ENCODE assay signal across 16 mouse cellular contexts in genomic region chr3:108026049-108026448, GRCm38 (mm10). TPM values are rescaled to one million over a fixed set of nuclear protein-coding genes. Genes with fewer than 3 reads are reported as not detected.
DNase-seq lines count a peak whose midpoint lies in the region; ATAC-seq and TF ChIP-seq lines count a peak whose summit lies in the region.
"Had no signal": no experiment of that assay in that cellular context is flagged by ENCODE, and none has a peak within 500 bp of the region (broad histone marks: within the 10 kb centered on the region; RNA-seq: fewer than 3 reads in every experiment).

No protein-coding gene starts in this region.

- TF ChIP-seq POLR2A in liver, adult 2 months (IDR thresholded peaks at IDR 0.05; ENCODE audit: extremely low read depth, insufficient read depth, low read length): no peak
- no peak for TF ChIP-seq POLR2A in CH12.LX (IDR thresholded peaks at IDR 0.05; ENCODE audit: low read depth, low read length)

- no peak for TF ChIP-seq RAD21 in CH12.LX (IDR thresholded peaks at IDR 0.05; ENCODE audit: low read depth, low read length)

- H3K36me3 ChIP-seq in liver, adult 2 months (ENCODE audit: control insufficient read depth, insufficient read depth, low read length): no peaks in the 10 kb centered on the region
- no peaks in the 10 kb centered on the region for H3K36me3 ChIP-seq in CH12.LX (replicated peaks in 1 of 2; ENCODE audit: control insufficient read depth in 1 of 2, insufficient read depth in 1 of 2, low read length in 1 of 2)
- H3K36me3 ChIP-seq in splenic B cell, adult 2 months (ENCODE audit: control insufficient read depth, insufficient read depth, low read length, poor library complexity, severe bottlenecking): no peaks in the 10 kb centered on the region
- H3K36me3 ChIP-seq: heart, embryonic 10.5 days had no signal

- no peaks in the 10 kb centered on the region for H3K27me3 ChIP-seq in liver, adult 2 months (ENCODE audit: control insufficient read depth, insufficient read depth, low read length)
- H3K27me3 ChIP-seq in CH12.LX (replicated peaks): peaks cover 10% of the 10 kb centered on the region
- no peaks in the 10 kb centered on the region for H3K27me3 ChIP-seq in splenic B cell, adult 2 months (ENCODE audit: control insufficient read depth, insufficient read depth, low read length, poor library complexity, severe bottlenecking)

- H3K4me1 ChIP-seq in liver, adult 2 months (ENCODE audit: control insufficient read depth, insufficient read depth, low read length): peaks cover 38% of the 10 kb centered on the region
- no peaks in the 10 kb centered on the region; a peak in 1 of 4 replicates for H3K4me1 ChIP-seq in CH12.LX (ENCODE audit: control insufficient read depth in 1 of 2, insufficient read depth in 2 of 2)

- WGBS in liver, adult 2 months: 56% methylated on average over 5 of the region's 5 CpGs

- no peak overlapping the region for H3K4me3 ChIP-seq in liver, adult 2 months (ENCODE audit: insufficient read depth, low read depth, low read length)
- H3K4me3 ChIP-seq in CH12.LX (replicated peaks in 1 of 3; ENCODE audit: low read depth in 2 of 3, low read length in 2 of 3, poor library complexity in 1 of 3): no peak overlapping the region
- H3K4me3 ChIP-seq: erythroblast, embryonic 14.5 days; heart, embryonic 10.5 days; layer of hippocampus, adult 2 months had no signal

- dilution Hi-C loops in CH12.LX (cut with MboI; ENCODE audit: extremely low pct_ligation_motif_present, extremely low pct_unique_long_range_greater_than_20kb, low sequenced_read_pairs): no loop called here

- no peak for DNase-seq in liver, adult 2 months (ENCODE audit: extremely low read depth, low read depth, low spot score)
- DNase-seq in liver (no peak), CH12.LX (ENCODE audit: extremely low read depth) (peak; percentile 35)
- peak; percentile 72 for DNase-seq in brain, adult 2 months (ENCODE audit: low read depth, low spot score)
- DNase-seq in splenic B cell, adult 2 months (ENCODE audit: low read depth, low spot score): peak; percentile 23
- DNase-seq in cerebellum, adult 8-10 months: no peak
- DNase-seq: cerebellum, adult 11-12 months; embryo, embryonic 11 days; kidney, adult 18-20 months; lung, adult 18-20 months had no signal

- H3K9ac ChIP-seq in liver, adult 2 months (ENCODE audit: low read depth, low read length): no peak overlapping the region
- H3K9ac ChIP-seq in CH12.LX (ENCODE audit: insufficient read depth, low read depth): no peak overlapping the region

- in situ Hi-C loops in CH12.LX (cut with MboI; ENCODE audit: low pct_ligation_motif_present, low pct_unique_long_range_greater_than_20kb, low sequenced_read_pairs): no loop called here

- TF ChIP-seq CTCF in liver, adult 2 months (IDR thresholded peaks at IDR 0.05; ENCODE audit: low read depth, low read length): no peak
- no peak for TF ChIP-seq CTCF in CH12.LX (conservative IDR thresholded peaks at IDR 0.05 in 1 of 2, IDR thresholded peaks at IDR 0.05 in 1 of 2; ENCODE audit: low read depth in 2 of 2, low read length in 2 of 2)

- H3K4me2 ChIP-seq in CH12.LX (ENCODE audit: insufficient read depth, low read depth, poor library complexity, severe bottlenecking): no peak overlapping the region

- H3K9me3 ChIP-seq in CH12.LX (replicated peaks; ENCODE audit: low read length): no peaks in the 10 kb centered on the region
- H3K9me3 ChIP-seq: heart, embryonic 10.5 days had no signal

- no peak for ATAC-seq in erythroid progenitor cell, adult 5-6 weeks (replicated peaks; ENCODE audit: low FRiP score, poor library complexity, severe bottlenecking)

- peak overlapping the region; percentile 22 for H3K27ac ChIP-seq in liver, adult 2 months (replicated peaks; ENCODE audit: insufficient read depth, low read depth, low read length)
- no peak overlapping the region for H3K27ac ChIP-seq in CH12.LX (ENCODE audit: insufficient read depth, low read depth)
- H3K27ac ChIP-seq: heart, embryonic 10.5 days; layer of hippocampus, adult 2 months had no signal

- no peaks in the 10 kb centered on the region for H3K79me2 ChIP-seq in liver, adult 2 months (ENCODE audit: control insufficient read depth, insufficient read depth, low read length)
- H3K79me2 ChIP-seq in CH12.LX (replicated peaks; ENCODE audit: control insufficient read depth, extremely low read depth, insufficient read depth, poor library complexity, severe bottlenecking): no peaks in the 10 kb centered on the region

- no peak for TF ChIP-seq EP300 in CH12.LX (IDR thresholded peaks at IDR 0.05; ENCODE audit: low read length)

TF ChIP-seq in CH12.LX, 34 proteins besides CTCF, POLR2A, EP300 and RAD21:
- no peak for TF ChIP-seq ZNF384 (IDR thresholded peaks at IDR 0.05; ENCODE audit: low read depth, low read length)
- peak; percentile 80 for TF ChIP-seq CHD2 (IDR thresholded peaks at IDR 0.05; ENCODE audit: low read length)

RNA-seq across cellular contexts. Expression of gene Gstm1, which starts 8.3 kb away (rescaled TPM):
- total RNA-seq in liver, adult 2 months (2014; rRNA removed): 474 and 907 TPM in 2 replicates
- polyA plus RNA-seq in liver, adult 2 months (2012; rRNA removed): 5,254 and 6,847 TPM in 2 replicates
- total RNA-seq in CH12.LX (2012; rRNA removed) (0.25 TPM in 1 of 2 replicates, not detected in the other), CH12.LX (2014; rRNA removed) (0.24 and 0.35 TPM in 2 replicates)
- polyA plus RNA-seq in CH12.LX (2012; ENCODE audit: insufficient read length, low read depth): 5.4 and 8.8 TPM in 2 replicates
- total RNA-seq in erythroid progenitor cell, adult 5-6 weeks (2015; ENCODE audit: low replicate concordance): 114 and 170 TPM in 2 replicates
- total RNA-seq in erythroid progenitor cell, adult 5-6 weeks (2017; ENCODE audit: low replicate concordance): 29.0 and 44.4 TPM in 2 replicates

RNA-seq across cellular contexts. Expression of gene Gstm4, which starts 18.6 kb away (rescaled TPM):
- total RNA-seq in liver, adult 2 months (2014; rRNA removed): 19.8 and 26.5 TPM in 2 replicates
- polyA plus RNA-seq in liver, adult 2 months (2012; rRNA removed): 86.0 and 98.9 TPM in 2 replicates
- 4.5 and 7.0 TPM in 2 replicates for total RNA-seq in CH12.LX (2012; rRNA removed)
- total RNA-seq in CH12.LX (2014; rRNA removed): 2.0 and 2.9 TPM in 2 replicates
- polyA plus RNA-seq in CH12.LX (2012; ENCODE audit: insufficient read length, low read depth): 19.1 and 22.1 TPM in 2 replicates
- 2.5 and 4.2 TPM in 2 replicates for total RNA-seq in erythroid progenitor cell, adult 5-6 weeks (2015; ENCODE audit: low replicate concordance)
- 0.90 and 1.4 TPM in 2 replicates for total RNA-seq in erythroid progenitor cell, adult 5-6 weeks (2017; ENCODE audit: low replicate concordance)

RNA-seq across cellular contexts. Expression of gene Gstm2, which starts 39.8 kb away (rescaled TPM):
- 79.1 and 88.5 TPM in 2 replicates for total RNA-seq in liver, adult 2 months (2014; rRNA removed)
- 222 and 270 TPM in 2 replicates for polyA plus RNA-seq in liver, adult 2 months (2012; rRNA removed)
- total RNA-seq in CH12.LX (2012; rRNA removed): 0.13 TPM in 2 replicates
- not detected in 2 replicates for total RNA-seq in CH12.LX (2014; rRNA removed)
- polyA plus RNA-seq in CH12.LX (2012; ENCODE audit: insufficient read length, low read depth): 0.49 and 0.53 TPM in 2 replicates
- total RNA-seq in erythroid progenitor cell, adult 5-6 weeks (2015; ENCODE audit: low replicate concordance): not detected in 2 replicates
- not detected in 2 replicates for total RNA-seq in erythroid progenitor cell, adult 5-6 weeks (2017; ENCODE audit: low replicate concordance)
- polyA plus RNA-seq: erythroblast, embryonic 14.5 days had no signal

RNA-seq across cellular contexts. Expression of gene Gstm3, which starts 57.0 kb away (rescaled TPM):
- 34.1 and 107 TPM in 2 replicates for total RNA-seq in liver, adult 2 months (2014; rRNA removed)
- polyA plus RNA-seq in liver, adult 2 months (2012; rRNA removed): 145 and 164 TPM in 2 replicates
- total RNA-seq in CH12.LX (2012; rRNA removed): not detected in 2 replicates
- total RNA-seq in CH12.LX (2014; rRNA removed): not detected in 2 replicates
- polyA plus RNA-seq in CH12.LX (2012; ENCODE audit: insufficient read length, low read depth): not detected in 2 replicates
- total RNA-seq in erythroid progenitor cell, adult 5-6 weeks (2015; ENCODE audit: low replicate concordance): not detected in 2 replicates
- total RNA-seq in erythroid progenitor cell, adult 5-6 weeks (2017; ENCODE audit: low replicate concordance): not detected in 2 replicates
- total RNA-seq: hematopoietic stem cell, adult 5-6 weeks; layer of hippocampus, adult 2 months; left cerebral cortex, postnatal 10 days had no signal

Comparison
In these comparisons a context has a peak if more than half of its experiments do, and no peak if none do; other contexts are left out.
1. DNase-seq: peak in CH12.LX (single experiment), brain, adult 2 months (single experiment) and splenic B cell, adult 2 months (single experiment); none in liver, adult 2 months (single experiment), liver (single experiment) and cerebellum, adult 8-10 months (single experiment).
2. RNA of gene Gstm1, which starts 8.3 kb away (total RNA-seq): 474 to 907 TPM in liver, adult 2 months and 29.0 to 170 TPM in erythroid progenitor cell, adult 5-6 weeks; 0.24 to 0.35 TPM in CH12.LX; every median in the first group is over 10 times any median in the second.
3. RNA of gene Gstm2, which starts 39.8 kb away (total RNA-seq): 79.1 to 88.5 TPM in liver, adult 2 months; 0.13 TPM in CH12.LX and not detected in erythroid progenitor cell, adult 5-6 weeks; every median in the first group is over 10 times any median in the second.